Mouse (Mus musculus) gastrocnemius, adult 8-10 months (tissue): Measurements from ENCODE around the gene Hils1. TPM values are rescaled to one million over a fixed set of nuclear protein-coding genes. Genes with fewer than 3 reads are reported as not detected.

Experiments used
- DNase-seq, 2 experiments: peaks; one replicate each; pipeline ENCODE4 v3.0.0; 2022; ENCODE audit warnings: low spot score in 2 of 2
- total RNA-seq, 4 experiments: library from RNA; stranded (reverse); gene quantifications; 2 replicates each; pipeline ENCODE4 v1.2.4; 2022

Hils1 gene
- total RNA-seq, 4 experiments from 2014 or later: not detected

DNA sequence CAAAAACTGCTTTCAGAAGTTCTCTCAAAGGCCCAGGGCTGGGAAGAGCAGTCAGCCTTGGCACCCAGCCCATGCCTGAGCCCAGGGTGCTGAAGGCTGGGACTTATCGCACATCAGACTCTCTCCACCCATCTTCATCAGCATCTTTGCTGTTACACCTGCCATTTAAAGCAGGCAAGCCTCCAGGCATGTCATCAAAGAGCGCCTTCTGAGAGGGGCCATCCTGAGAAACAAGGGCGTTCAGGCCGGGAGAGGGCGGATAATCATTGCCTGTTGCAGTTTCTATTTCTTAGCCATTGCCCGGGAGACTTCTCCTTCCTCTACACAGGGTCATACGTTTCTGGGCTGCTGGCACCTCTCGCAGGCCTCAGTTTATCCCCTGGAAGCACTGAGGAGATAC lies 20.5 kb downstream of the Hils1 start:
- DNase-seq: peak in 1 of 2 experiments; percentile 18

DNA sequence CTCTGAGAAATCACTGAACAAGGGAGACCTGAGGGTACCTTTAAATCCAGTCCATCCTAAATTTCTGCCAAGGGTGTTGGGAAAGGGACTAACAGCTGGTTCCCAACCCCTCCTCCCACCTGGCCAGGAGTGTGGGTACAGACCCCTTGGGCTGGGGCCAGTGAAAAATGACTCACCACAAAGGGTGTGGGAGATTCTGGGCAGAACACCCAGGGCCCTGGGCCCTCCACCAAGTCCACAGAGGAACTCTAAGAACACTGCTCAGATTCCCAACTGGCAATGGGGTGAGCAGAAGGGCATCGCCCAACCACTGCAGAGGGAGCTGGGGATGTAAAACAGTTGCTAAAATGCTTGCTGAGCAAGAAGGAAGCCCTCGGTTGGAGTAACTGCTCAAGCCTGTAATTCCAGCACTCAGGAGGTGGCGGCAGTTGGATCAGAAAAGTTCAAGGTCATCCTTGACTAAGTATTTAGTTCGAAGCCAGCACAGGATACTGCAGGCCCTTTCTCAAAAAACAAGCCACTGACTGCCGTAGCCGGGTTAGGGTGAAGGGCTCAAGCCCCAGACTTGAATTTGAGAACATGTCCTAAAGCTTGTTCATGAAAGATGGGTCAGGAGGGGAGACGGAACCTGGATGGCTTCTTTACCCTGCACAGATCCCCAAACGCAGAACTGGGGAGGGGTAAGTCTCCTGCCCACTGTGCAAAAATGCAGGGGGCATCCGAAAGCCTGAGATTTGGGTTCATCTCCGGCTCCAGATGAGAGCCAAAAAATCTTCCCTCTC lies 21.6 kb downstream of the Hils1 start:
- peak; percentile 64 to 71 for DNase-seq

DNA sequence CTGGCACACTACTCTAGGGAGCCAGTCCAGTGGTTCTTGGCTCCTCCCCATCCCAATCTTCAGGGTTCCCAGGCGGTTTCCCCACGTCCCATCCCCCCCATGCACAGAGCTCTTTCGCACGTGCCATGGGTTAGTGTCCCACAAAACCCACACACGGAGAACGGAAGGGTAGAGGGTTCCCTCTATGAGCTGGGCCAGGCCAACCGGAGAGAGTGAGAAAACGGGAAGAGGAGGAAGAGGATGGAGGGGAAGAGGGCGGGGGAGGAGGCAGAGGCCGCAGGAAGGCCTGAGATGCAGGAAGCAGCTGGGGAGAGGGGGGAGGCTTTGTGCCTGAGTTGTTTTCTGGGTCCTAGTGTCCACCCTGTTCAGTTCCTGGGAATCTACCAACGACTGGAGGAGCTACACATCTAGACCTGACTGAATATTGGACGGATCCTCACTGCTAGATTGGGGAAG lies 22.2 kb downstream of the Hils1 start:
- peak; percentile 60 to 77 for DNase-seq

DNA sequence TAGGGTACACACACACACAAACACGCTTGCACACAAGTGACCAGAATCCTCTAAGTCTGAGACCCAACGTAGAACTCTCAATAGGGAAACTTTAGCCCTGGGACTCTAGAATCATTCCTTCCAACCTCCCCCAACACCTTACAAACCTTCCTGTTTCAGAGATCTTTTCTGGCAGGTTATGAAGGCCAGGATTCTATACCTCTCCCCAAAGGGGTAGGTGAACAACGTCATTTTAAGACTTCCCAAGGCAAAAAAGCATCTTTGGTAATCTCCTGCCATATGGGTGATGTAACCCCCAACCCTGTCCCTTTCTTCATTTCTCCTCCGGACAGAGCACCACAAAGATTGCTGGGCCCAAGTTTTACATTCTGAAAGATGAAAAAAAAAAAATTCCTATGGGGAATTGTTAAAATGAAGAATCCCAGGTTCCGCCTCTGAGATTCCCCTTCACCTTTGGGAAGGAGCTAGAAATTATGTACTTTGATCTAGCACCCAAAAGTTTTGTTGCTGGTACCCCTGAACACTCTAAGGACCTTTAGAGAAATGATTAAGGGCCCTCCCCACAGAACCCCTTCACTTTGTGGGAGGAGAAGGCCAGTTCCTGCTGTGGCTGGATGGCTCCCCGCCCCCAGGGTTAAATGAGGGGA lies 22.8 kb downstream of the Hils1 start:
- DNase-seq: peak in 1 of 2 experiments; percentile 2

- peak; percentile 87 to 89 for DNase-seq
Observed at GRCm38 (mm10) chr11:94990749-94991577, 23.6 kb downstream of the Hils1 start, which contains the start of gene Ppp1r9b. TSS of gene Ppp1r9b (plus strand) at chr11:94991035.

DNA sequence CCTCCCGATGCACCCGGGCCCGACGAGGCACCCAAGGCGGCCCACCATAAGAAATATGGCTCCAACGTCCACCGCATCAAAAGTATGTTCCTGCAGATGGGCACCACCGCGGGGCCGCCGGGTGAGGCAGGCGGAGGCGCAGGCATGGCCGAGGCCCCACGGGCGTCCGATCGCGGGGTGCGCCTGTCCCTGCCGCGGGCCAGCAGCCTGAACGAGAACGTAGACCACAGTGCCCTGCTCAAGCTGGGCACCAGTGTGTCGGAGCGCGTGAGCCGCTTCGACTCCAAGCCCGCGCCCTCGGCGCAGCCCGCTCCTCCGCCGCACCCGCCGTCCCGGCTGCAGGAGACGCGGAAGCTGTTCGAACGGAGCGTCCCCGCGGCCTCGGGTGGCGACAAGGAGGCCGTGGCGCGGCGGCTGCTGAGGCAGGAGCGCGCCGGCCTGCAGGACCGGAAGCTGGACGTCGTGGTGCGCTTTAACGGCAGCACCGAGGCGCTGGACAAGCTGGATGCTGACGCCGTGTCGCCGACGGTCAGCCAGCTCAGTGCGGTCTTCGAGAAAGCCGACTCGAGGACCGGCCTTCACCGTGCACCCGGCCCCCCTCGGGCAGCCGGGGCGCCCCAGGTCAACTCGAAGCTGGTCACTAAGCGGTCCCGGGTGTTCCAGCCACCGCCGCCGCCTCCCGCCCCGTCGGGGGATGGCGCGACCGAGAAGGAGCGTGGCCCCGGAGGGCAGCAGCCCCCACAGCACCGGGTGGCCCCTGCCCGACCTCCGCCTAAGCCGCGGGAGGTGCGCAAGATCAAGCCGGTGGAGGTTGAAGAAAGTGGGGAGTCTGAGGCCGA lies 24.5 kb downstream of the Hils1 start:
- peak in 1 of 2 experiments; percentile 21 for DNase-seq

DNA sequence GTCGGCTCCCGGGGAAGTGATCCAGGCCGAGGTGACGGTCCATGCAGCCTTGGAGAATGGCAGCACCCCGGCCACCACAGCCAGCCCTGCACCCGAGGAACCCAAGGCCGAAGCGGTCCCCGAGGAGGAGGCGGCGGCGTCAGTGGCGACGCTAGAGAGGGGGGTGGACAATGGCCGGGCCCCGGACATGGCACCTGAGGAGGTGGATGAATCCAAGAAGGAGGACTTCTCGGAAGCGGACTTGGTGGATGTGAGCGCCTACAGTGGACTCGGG lies 25.0 kb downstream of the Hils1 start:
- peak in 1 of 2 experiments; percentile 12 for DNase-seq

GRCm38 (mm10) chr11:94992754-94993606 lies 25.6 kb downstream of the Hils1 start:
- peak; percentile 11 to 35 for DNase-seq

GRCm38 (mm10) chr11:94994208-94994814 lies 26.9 kb downstream of the Hils1 start:
- no peak for DNase-seq

GRCm38 (mm10) chr11:94994947-94995772 lies 27.8 kb downstream of the Hils1 start:
- DNase-seq: no peak

GRCm38 (mm10) chr11:94996101-94996500 lies 28.7 kb downstream of the Hils1 start:
- no peak for DNase-seq

DNA sequence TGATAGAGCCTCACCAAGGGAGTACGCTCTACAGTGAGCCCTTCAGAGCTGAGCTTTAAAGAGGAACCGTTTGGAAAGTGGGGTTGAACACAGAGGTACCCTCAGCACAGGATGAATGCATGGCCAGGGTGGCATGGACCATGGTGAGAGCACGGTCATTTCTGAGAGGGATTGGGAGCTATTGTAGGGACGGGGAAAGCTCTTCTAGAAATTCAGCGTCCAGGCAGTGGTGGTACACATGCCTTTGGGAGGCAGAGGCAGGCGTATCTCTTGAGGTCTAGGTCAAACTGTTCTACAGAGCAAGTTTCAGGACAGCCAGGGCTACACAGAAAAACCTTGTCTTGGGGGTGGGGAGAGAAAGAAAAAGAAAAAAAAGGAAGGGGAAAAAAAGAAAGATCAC lies 29.6 kb downstream of the Hils1 start:
- DNase-seq: no peak

- no peak for DNase-seq
Observed at GRCm38 (mm10) chr11:94997596-94997995, 30.2 kb downstream of the Hils1 start.

- peak in 1 of 2 experiments; percentile 4 for DNase-seq
Observed at GRCm38 (mm10) chr11:94998041-94998531, 30.7 kb downstream of the Hils1 start.

DNA sequence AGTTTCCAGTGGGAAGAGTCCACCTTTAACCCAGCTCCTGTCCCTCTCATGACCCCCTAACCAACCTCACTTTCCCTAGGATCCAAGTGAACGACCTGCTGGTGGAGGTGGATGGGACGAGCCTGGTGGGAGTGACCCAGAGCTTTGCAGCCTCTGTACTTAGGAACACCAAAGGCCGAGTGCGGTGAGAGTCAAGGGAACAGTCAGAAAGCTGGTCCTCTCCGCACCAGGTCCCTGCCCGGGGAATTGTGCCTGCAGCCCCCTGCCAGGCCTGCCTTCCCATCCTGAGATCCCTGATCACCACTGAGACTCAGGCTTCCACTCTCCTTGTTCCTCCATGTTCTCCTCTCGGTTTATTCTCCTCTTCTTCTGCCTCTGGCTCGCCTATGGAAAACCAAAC lies 32.7 kb downstream of the Hils1 start:
- peak in 1 of 2 experiments; percentile 2 for DNase-seq

GRCm38 (mm10) chr11:95000548-95000947 lies 33.2 kb downstream of the Hils1 start:
- DNase-seq: peak in 1 of 2 experiments; percentile 5

- peak in 1 of 2 experiments; percentile 65 for DNase-seq
Observed at GRCm38 (mm10) chr11:95001058-95001457, 33.7 kb downstream of the Hils1 start.

GRCm38 (mm10) chr11:95001584-95002347 lies 34.4 kb downstream of the Hils1 start:
- DNase-seq: no peak
